Mouse (Mus musculus): ENCODE data around the gene Nacc2.

Gene Nacc2

DNA sequence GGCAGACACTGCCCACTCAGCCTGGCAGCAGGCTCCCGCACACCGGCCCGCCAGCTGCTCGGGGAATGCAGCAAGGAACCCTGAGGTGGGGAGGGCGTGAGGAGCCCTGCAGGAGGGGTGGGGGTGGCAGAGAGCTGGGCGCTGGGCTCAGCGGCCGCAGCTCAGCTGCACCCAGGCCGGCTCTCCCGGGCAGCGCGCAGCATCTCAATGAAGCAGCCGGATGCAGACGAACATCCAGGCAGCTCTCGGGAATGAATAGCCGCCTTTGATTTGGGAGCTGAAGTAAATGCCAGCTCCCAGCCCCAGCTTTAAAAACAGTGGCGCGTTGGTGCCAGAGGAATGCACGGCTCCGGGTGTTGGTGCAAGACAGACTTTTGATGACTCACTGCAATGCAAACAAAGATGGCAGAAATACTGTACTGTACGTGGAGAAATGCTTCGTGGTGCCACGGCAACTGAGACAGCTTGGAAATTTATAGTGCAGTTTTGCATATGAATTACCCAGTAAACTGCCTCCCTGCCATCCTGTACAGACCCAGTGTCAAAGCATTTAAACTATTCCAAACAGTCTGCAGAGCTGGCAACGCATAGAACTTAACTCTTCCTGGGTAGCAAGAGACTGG, 31.1 kb downstream of the Nacc2 start:
- DNase-seq, result peak; percentile 63

DNA sequence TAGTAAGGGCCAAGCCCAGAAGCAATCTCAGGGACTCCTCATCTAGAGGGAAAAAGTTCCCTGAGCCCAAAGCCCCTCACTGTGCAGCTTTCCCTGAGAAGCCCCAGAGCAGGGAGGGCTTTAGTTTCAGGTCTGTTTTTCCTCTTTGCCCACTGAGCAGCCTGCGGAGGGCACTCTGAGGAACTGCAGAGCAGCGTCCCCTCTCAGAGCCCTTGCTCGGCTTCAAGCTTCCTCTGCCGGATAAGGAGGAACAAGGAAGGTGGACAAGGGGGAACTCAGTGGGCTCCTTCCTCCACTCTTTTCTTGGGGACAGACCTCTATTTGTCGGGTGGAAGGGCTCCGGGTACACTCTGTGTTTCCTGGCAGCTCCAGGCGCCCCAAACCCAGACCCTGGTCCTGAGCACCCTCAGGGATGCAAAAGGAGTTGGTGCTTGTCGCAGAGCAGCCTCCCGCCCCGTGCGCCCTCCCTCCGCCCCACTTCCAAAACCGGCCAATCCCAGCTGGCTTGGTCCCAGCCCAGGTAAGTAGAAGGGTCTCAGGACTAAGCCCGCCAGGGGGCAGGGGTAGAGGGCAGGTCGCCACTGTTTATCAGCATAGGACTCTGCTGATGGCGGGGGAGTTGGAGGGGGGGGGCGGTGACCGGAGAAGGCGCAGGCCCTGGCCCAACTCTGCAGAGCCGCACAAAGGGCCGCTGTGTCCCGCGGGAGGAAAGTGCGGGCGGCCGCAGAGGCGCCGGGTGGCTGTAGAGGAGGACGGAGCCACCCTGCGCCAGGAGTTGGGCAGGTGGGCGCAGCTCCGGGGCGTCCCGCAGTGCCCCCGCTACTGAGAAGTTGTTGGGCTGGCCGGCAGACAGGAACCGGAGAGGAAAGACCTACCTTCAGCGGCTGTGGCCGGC, 31.9 kb downstream of the Nacc2 start:
- peak; percentile 74 for DNase-seq

- DNase-seq, result no peak
These were observed 34.0 kb downstream of the Nacc2 start for GRCm38 (mm10) chr2:26089005-26089404.

- no peak for DNase-seq
These were observed 36.0 kb downstream of the Nacc2 start for GRCm38 (mm10) chr2:26086926-26087600.

DNA sequence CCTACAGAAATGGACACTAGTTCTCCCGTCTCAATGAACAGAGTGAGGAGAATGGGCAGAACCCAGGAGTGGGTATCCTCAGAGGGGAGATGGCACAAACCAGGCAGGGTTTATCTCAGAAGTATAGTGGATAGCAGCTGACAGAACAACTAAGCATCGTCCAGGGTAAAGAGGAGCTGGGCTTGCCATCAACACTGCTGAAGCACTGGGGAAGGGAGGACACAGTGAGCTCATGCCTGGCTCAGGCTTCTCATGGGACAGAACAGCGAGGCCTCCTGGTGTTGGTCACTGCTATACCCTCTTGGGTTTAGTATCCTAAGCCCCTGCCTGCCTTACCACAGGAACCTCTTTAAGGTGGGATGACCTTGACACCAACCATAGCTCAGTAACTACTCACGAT, 36.5 kb downstream of the Nacc2 start:
- DNase-seq, result no peak

DNA sequence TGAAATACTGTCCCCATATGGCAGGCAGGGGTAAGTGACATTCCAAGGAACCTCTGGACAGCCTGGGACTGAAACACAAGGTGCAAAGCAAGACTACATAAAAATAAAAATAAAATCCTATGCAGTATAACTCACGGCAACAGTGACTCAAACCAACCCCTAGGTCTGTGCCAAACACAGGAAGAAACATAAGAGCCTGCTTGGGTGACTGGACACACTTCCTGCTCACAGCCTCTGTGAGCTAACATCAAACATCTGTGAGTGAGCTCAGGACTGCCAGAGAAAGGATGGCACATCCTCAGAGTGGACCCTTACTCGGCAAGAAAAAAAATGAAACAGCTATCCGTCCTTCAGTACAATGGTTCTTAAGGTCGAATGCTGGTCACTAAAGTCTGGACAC, 40.1 kb downstream of the Nacc2 start:
- DNase-seq, result no peak

DNA sequence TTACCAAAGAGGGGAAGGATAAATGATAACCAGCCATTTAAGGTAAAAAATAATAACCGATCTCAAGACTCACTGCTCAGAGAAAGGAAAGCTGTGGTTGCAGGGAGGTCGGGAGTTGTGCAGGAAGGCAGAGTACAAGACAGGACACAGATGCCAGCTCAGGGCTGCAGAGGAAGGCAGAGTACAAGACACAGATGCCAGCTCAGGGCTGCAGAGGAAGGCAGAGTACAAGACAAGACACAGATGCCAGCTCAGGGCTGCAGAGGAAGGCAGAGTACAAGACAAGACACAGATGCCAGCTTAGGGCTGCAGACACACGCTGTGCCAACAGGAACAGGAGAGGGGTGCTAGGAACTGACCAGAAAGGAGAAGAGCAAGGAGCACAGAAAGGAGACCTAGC, 42.2 kb downstream of the Nacc2 start:
- DNase-seq, result no peak

DNA sequence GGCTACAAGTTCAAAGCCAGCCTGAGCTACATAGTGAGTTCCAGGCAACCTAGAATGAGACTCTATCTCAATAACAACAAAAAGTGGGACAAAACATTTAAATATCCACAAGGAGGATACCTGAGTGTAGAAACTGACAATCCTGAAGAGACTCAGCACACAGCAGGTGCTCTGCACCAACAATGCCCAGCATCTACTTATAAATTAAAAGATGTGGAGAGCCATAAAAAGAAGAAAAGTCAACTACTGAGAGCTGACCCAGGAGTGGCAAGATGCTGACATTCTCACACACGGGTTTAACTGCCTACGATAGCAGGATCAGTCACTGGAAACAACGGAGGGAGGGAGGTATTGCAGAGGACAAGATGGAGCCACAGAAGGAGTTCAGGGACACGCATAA, 43.6 kb downstream of the Nacc2 start:
- no peak for DNase-seq

DNA sequence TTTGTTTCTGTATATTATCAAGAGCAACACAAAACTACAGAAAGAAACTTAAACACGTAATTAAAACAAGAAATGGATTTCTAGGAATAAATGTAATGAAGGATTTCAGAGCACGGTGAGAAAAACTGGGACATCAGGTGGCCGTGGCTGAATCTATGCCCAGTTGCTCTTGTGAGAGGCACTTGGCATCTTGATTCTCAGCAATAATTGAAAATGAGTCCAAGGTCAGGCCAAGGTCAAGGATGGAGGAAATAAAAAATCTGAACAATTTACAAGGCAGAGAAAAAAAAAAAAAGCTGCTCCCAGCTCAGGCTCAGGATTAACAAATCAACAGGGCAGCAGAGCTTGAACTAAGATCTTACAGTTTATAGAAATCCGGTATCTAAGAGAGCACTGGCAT, 46.0 kb downstream of the Nacc2 start:
- no peak for DNase-seq

- DNase-seq, result no peak
These were observed 46.9 kb downstream of the Nacc2 start for GRCm38 (mm10) chr2:26076121-26076520.

- no peak for DNase-seq
These were observed 48.5 kb downstream of the Nacc2 start for GRCm38 (mm10) chr2:26074551-26074950.

- DNase-seq, result no peak
These were observed 54.4 kb downstream of the Nacc2 start for GRCm38 (mm10) chr2:26068592-26068991.

GRCm38 (mm10) chr2:26068175-26068574, 54.8 kb downstream of the Nacc2 start:
- no peak for DNase-seq

- no peak for DNase-seq
These were observed 56.5 kb downstream of the Nacc2 start for GRCm38 (mm10) chr2:26066527-26066926.

GRCm38 (mm10) chr2:26062742-26063427, 60.1 kb downstream of the Nacc2 start:
- DNase-seq, result no peak

- DNase-seq, result no peak
These were observed 60.8 kb downstream of the Nacc2 start for GRCm38 (mm10) chr2:26062241-26062640.

DNA sequence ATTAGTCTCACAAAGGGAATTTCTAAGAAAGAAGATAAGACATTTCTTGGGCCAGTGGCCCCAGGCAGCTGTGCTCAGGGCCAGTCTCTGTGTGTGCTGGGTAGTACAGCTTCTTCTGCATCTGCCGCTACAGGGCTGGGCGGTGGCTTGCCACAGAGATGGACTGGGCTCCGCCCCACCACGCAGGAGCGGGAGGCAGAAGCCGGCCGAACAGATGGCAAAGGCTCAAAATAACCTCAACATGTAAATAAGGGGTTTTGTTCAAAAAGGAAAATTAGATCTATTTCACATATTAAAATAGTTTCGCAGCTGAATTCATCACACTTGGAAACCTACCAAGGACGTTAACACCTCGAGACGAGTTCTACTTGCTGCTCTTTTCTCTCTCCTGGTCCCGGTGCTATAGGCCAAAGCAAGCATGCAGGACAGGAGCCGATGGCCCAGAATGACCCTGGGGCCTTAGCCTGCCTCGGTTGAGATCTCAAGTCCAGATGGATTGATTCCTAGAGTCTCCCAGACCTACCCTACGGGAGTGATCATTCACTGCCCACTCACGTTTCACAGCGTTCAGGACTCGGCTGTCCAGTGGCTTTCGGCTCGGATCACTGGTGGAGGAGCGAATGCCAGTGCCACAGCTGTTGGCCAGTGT, 61.9 kb downstream of the Nacc2 start:
- no peak for DNase-seq

DNA sequence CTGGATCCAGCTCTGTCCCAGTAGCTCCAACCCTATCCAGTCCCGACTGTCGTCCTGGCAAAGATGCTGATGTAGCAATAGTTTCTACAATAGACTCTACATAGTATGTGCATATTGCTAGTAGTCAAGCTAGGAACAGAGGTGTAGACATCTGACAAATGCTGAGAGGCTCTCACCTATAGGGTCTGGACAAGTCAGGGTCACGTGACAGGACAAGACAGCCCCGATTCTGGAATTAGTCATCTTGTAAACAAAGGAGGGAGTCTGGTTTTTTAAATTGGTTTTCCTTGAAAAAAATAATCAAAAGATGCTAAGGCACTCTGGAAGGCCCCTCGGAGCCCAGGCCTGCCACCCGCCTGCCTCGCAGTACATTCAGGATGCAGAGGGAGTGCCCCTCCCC, 66.0 kb downstream of the Nacc2 start:
- no peak for DNase-seq

GRCm38 (mm10) chr2:26056226-26056625, 66.8 kb downstream of the Nacc2 start:
- no peak for DNase-seq

GRCm38 (mm10) chr2:26055747-26056102, 67.3 kb downstream of the Nacc2 start:
- DNase-seq, result no peak

GRCm38 (mm10) chr2:26055046-26055746, 67.8 kb downstream of the Nacc2 start:
- DNase-seq, result peak; percentile 86

DNA sequence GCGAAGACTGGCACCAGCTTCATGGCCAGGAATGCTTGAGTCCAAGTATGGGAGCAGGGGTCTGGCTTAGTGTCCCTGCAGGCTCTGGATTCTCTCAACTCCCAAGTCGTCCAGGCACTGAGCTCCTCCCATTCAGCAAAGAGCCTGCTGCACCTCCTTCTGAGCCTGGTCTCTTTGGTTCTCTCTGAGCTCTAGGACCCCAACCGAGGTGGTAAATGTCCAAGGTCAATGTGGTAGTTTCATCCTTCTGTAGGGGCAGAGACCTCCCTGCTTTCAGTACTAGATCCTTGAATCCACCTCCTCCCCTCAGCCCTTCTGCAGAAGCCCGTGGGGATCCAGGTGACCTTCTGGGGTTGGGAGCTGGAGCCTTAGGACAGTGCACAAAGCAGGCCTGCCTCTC, 70.2 kb downstream of the Nacc2 start:
- DNase-seq, result no peak

All from embryo, embryonic 11 days (tissue).